Mouse (Mus musculus) intestine, embryonic 14.5 days (tissue): ENCODE measurements around the gene Slc35e3. TPM values are rescaled to one million over a fixed set of nuclear protein-coding genes. Genes with fewer than 3 reads are reported as not detected.

Experiments used
- ATAC-seq: fragments of 200-750 bp; cut with Nextera tagmentation; replicated peaks from 2 replicates; pipeline ENCODE4 v1.8.0; 2017; ENCODE audit warnings: low read depth, moderate number of reproducible peaks, moderate TSS enrichment, moderate library complexity; ENCODE audit not compliant: low FRiP score, low TSS enrichment
- DNase-seq: peaks from one replicate; pipeline ENCODE4 v3.0.0-alpha.2; 2018; ENCODE audit warnings: low spot score
- H3K27ac ChIP-seq: fragments of 300-500 bp; sonication (generic); 2 replicates; pipeline ENCODE4 v1.5.1; 2014; ENCODE audit warnings: low read depth, mild to moderate bottlenecking, control low read depth
- H3K27me3 ChIP-seq: fragments of 300-500 bp; sonication (generic); replicated peaks from 2 replicates; pipeline ENCODE4 v1.6.1; 2014; ENCODE audit warnings: low read length, control low read depth; ENCODE audit not compliant: control insufficient read depth, insufficient read depth
- H3K36me3 ChIP-seq: fragments of 300-500 bp; sonication (generic); 2 replicates; pipeline ENCODE4 v1.6.1; 2014; ENCODE audit warnings: low read length, control low read depth; ENCODE audit not compliant: control insufficient read depth, insufficient read depth
- H3K4me1 ChIP-seq: fragments of 300-500 bp; sonication (generic); replicated peaks from 2 replicates; pipeline ENCODE4 v1.6.1; 2014; ENCODE audit warnings: low read length, control low read depth, mixed read lengths; ENCODE audit not compliant: control insufficient read depth, insufficient read depth
- H3K4me2 ChIP-seq: fragments of 300-500 bp; sonication (generic); 2 replicates; pipeline ENCODE4 v1.6.1; 2014; ENCODE audit warnings: low read length
- H3K4me3 ChIP-seq: fragments of 300-500 bp; sonication (generic); 2 replicates; pipeline ENCODE4 v1.5.1; 2014; ENCODE audit warnings: low read depth, low read length, control low read depth, mixed read lengths
- H3K9ac ChIP-seq: fragments of 300-500 bp; sonication (generic); 2 replicates; pipeline ENCODE4 v1.6.1; 2014; ENCODE audit warnings: mild to moderate bottlenecking, low read length
- H3K9me3 ChIP-seq: fragments of 300-500 bp; sonication (generic); 2 replicates; pipeline ENCODE4 v1.6.1; 2016; ENCODE audit warnings: low read length, control low read depth; ENCODE audit not compliant: control insufficient read depth
- WGBS: fragments of 180-500 bp; shearing (Covaris S2); extraction: QIAGEN DNeasy Blood & Tissue Kit; methylation state at CpG from one replicate; pipeline ENCODE4 v1.1.7; 2014; 5-methylcytosine and 5-hydroxymethylcytosine counted together
- polyA plus RNA-seq: library from polyadenylated mRNA; unstranded; fragments of >200 nt; fragmentation: Nextera tagmentation; extraction: Ambion mirVana; gene quantifications from 2 replicates; pipeline ENCODE4 v1.2.1, GENCODE M21; 2014

The Slc35e3 gene
- polyA plus RNA-seq, 1 experiment from 2014 or later: 10.8 TPM

DNA sequence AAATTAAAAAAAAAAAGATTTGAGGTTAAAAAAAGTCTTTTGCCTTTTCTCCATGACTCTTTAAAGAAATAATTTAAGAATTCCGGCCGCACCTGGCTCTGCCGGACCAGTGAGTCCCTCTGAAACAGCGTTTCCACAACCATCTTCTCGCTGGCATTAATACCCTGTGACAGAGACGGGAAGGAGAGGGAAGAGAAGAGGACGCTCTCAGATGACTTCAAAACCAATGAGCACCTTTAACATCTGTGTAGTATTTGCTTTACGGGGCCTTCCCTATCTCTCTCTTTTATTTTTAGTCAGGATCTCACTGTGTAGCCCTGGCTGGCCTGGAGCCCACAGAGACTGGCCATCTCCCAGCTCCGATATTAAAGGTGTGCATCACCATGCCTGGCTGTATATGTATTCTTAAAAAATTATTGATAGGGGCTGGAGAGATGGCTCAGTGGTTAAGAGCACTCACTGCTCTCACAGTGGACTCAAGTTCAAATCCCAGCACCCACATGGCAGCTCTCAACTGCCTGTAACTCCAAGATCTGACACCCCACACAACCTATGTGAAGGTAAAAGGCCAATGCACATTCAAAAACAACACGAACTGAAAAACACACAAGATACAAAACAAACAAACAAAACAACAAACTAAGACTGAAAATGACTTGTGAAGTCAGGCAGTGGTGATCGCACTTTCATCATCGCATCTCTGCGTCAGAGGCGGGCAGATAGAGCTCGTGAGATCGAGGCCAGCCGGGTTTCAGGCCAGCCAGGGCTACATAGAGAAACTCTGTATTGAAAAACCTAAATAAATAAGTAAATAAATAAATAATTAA, 31.5 kb upstream of the Slc35e3 start:
- WGBS: 94% methylated on average over 17 of the region's 17 CpGs
- Histone ChIP-seq H3K9ac (no peak overlapping the region), H3K4me2 (no peak overlapping the region), H3K4me3 (no peak overlapping the region), H3K27me3 (no peaks in the 10 kb centered on the region), H3K4me1 (no peaks in the 10 kb centered on the region), H3K27ac (no peak overlapping the region), H3K36me3 (peaks cover 97% of the 10 kb centered on the region), H3K9me3 (no peaks in the 10 kb centered on the region)
- ATAC-seq: no peak
- DNase-seq: no peak

- peaks cover 97% of the 10 kb centered on the region for H3K36me3 ChIP-seq
- ATAC-seq (no peak), DNase-seq (no peak)
- H3K27ac ChIP-seq: no peak overlapping the region
- H3K9ac ChIP-seq: no peak overlapping the region
- WGBS: 93% methylated on average over 3 of the region's 3 CpGs
- no peaks in the 10 kb centered on the region for H3K9me3 ChIP-seq
- no peaks in the 10 kb centered on the region for H3K27me3 ChIP-seq
- no peak overlapping the region for H3K4me2 ChIP-seq
- no peaks in the 10 kb centered on the region for H3K4me1 ChIP-seq
- no peak overlapping the region for H3K4me3 ChIP-seq
Measured at GRCm38 (mm10) chr10:117777103-117777470, 30.9 kb upstream of the Slc35e3 start.

- H3K9ac ChIP-seq: no peak overlapping the region
- H3K36me3 ChIP-seq: peaks cover 95% of the 10 kb centered on the region
- no peak for DNase-seq
- ATAC-seq: no peak
- no peaks in the 10 kb centered on the region for H3K27me3 ChIP-seq
- H3K4me3 ChIP-seq: no peak overlapping the region
- no peaks in the 10 kb centered on the region for H3K9me3 ChIP-seq
- no peaks in the 10 kb centered on the region for H3K4me1 ChIP-seq
- H3K27ac ChIP-seq: no peak overlapping the region
- WGBS: 92% methylated on average over 12 of the region's 12 CpGs
- no peak overlapping the region for H3K4me2 ChIP-seq
Measured at GRCm38 (mm10) chr10:117776281-117777102, 30.3 kb upstream of the Slc35e3 start.

- 91% methylated on average over 6 of the region's 6 CpGs for WGBS
- peaks cover 95% of the 10 kb centered on the region for H3K36me3 ChIP-seq
Measured at GRCm38 (mm10) chr10:117775401-117776144, 29.4 kb upstream of the Slc35e3 start.

GRCm38 (mm10) chr10:117774817-117775120, 28.6 kb upstream of the Slc35e3 start:
- Histone ChIP-seq H3K27ac (no peak overlapping the region), H3K9me3 (no peaks in the 10 kb centered on the region), H3K36me3 (peaks cover 95% of the 10 kb centered on the region), H3K4me3 (no peak overlapping the region), H3K27me3 (no peaks in the 10 kb centered on the region), H3K9ac (no peak overlapping the region), H3K4me2 (no peak overlapping the region), H3K4me1 (no peaks in the 10 kb centered on the region)
- WGBS: 97% methylated on average over 1 of the region's 1 CpGs
- ATAC-seq (no peak), DNase-seq (no peak)

More at GRCm38 (mm10) chr10:117775401-117776144, 29.4 kb upstream of the Slc35e3 start:
- DNase-seq (no peak), ATAC-seq (no peak)
- Histone ChIP-seq H3K4me2 (no peak overlapping the region), H3K27ac (no peak overlapping the region), H3K4me3 (no peak overlapping the region), H3K4me1 (no peaks in the 10 kb centered on the region), H3K27me3 (no peaks in the 10 kb centered on the region), H3K9ac (no peak overlapping the region), H3K9me3 (no peaks in the 10 kb centered on the region)

- Histone ChIP-seq H3K27me3 (no peaks in the 10 kb centered on the region), H3K27ac (no peak overlapping the region), H3K4me2 (no peak overlapping the region), H3K4me1 (no peaks in the 10 kb centered on the region), H3K4me3 (no peak overlapping the region), H3K9ac (no peak overlapping the region), H3K36me3 (peaks cover 94% of the 10 kb centered on the region), H3K9me3 (no peaks in the 10 kb centered on the region)
- ATAC-seq: no peak
- WGBS: 95% methylated on average over 22 of the region's 22 CpGs
- no peak for DNase-seq
Measured at GRCm38 (mm10) chr10:117774011-117774816, 28.0 kb upstream of the Slc35e3 start.

DNA sequence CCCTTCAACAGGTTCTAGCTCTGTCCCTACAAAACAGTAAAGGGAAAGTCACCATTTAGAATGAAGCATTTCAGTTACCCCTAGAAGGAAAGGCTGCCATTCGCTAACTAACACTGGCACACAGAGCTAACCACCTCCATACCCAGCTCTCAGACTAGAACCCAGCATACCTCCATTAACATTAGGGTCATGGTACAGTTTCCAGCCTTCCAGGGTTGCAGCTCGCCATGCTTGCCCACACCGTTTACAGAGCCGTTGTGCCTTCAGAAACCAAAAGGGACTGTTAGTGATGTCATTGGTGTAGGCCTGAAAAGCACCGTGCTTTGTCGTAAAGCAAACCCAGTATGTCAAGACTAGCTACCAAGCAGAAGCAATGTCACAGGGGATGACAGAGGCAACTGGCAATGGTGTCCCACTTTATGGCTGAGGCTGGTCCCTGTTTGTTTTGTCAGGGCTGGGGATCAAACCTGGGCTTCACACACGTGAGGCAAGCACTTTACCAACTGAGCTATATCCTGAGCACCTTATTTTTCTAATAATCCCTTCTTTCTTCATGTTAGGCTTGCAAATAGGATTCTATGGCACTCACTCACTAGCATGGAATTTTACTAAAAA, 27.0 kb upstream of the Slc35e3 start:
- H3K36me3 ChIP-seq: peaks cover 88% of the 10 kb centered on the region
- DNase-seq (no peak), ATAC-seq (no peak)
- WGBS: 89% methylated on average over 7 of the region's 7 CpGs
- no peak overlapping the region for H3K4me3 ChIP-seq
- H3K27ac ChIP-seq: no peak overlapping the region
- no peak overlapping the region for H3K4me2 ChIP-seq
- H3K27me3 ChIP-seq: no peaks in the 10 kb centered on the region
- H3K9me3 ChIP-seq: no peaks in the 10 kb centered on the region
- H3K9ac ChIP-seq: no peak overlapping the region
- H3K4me1 ChIP-seq: no peaks in the 10 kb centered on the region
